Mouse (Mus musculus) layer of hippocampus, adult 18-20 months (tissue): ENCODE data around the gene Lrrc18. TPM values are rescaled to one million over a fixed set of nuclear protein-coding genes. Genes with fewer than 3 reads are reported as not detected.

Source experiments
- DNase-seq, 2 experiments: peaks; one replicate each; pipeline ENCODE4 v3.0.0; 2022; ENCODE audit warnings: low spot score in 2 of 2
- total RNA-seq, 2 experiments: library from RNA; stranded (reverse); gene quantifications; 2 replicates each; pipeline ENCODE4 v1.2.3; 2021

Lrrc18 gene
- total RNA-seq, 2 experiments from 2014 or later, result 0.42 to 0.43 TPM

GRCm38 (mm10) chr14:33045217-33045616, 54.0 kb downstream of the Lrrc18 start:
- no peak for DNase-seq

GRCm38 (mm10) chr14:33053441-33053840, 62.3 kb downstream of the Lrrc18 start:
- no peak for DNase-seq

GRCm38 (mm10) chr14:33058881-33059660, 67.9 kb downstream of the Lrrc18 start:
- no peak for DNase-seq

- DNase-seq, result no peak
Observed at GRCm38 (mm10) chr14:33062996-33063395, 71.8 kb downstream of the Lrrc18 start.

Other genes with a start within 250 kb of the Lrrc18 start
- under 1 TPM; 0.57 to 0.71 TPM for gene Tmem273, start 205.4 kb upstream of the Lrrc18 start, total RNA-seq
- not detected for gene Fam170b, start 157.4 kb upstream of the Lrrc18 start, total RNA-seq
- 1 to 10 TPM; 3.6 to 4.3 TPM for gene Vstm4, start 134.6 kb upstream of the Lrrc18 start, total RNA-seq
- 1 to 10 TPM in 1 of 2 experiments, under 1 TPM in 1; 0.99 to 1.9 TPM for gene Wdfy4, start 194.1 kb downstream of the Lrrc18 start, total RNA-seq
- 1 to 10 TPM; 8.1 to 8.6 TPM for gene Arhgap22, start 222.6 kb downstream of the Lrrc18 start, total RNA-seq